Mouse (Mus musculus) MEL (cell line): Measurements from ENCODE around the gene Plekhg6.

Source experiments
- CTCF ChIP-seq, 3 experiments: IDR thresholded peaks in 2 of 3; conservative IDR thresholded peaks in 1 of 3; 2 replicates each; pipeline ENCODE4 v1.5.1; 2011 to 2012; ENCODE audit warnings: low read length in 3 of 3, low read depth in 2 of 3, mild to moderate bottlenecking in 2 of 3, improper control_type of control experiment in 1 of 3, inconsistent platforms in 1 of 3, mixed read lengths in 1 of 3, moderate library complexity in 1 of 3; ENCODE audit not compliant: control insufficient read depth in 1 of 3, insufficient read depth in 1 of 3, poor library complexity in 1 of 3, severe bottlenecking in 1 of 3
- EP300 ChIP-seq, 2 experiments: IDR thresholded peaks; 2 replicates each; pipeline ENCODE4 v1.6.1; 2011; ENCODE audit warnings: improper control_type of control experiment in 2 of 2, low read length in 2 of 2, low read depth in 1 of 2, mild to moderate bottlenecking in 1 of 2
- HCFC1 ChIP-seq: IDR thresholded peaks from 2 replicates; pipeline ENCODE4 v1.6.1; 2012; ENCODE audit warnings: low read depth, mild to moderate bottlenecking, inconsistent platforms, low read length, improper control_type of control experiment, moderate library complexity
- MAZ ChIP-seq: IDR thresholded peaks from 2 replicates; pipeline ENCODE4 v1.6.1; 2012; ENCODE audit warnings: low read depth, mild to moderate bottlenecking, inconsistent platforms, low read length, improper control_type of control experiment
- MEF2A ChIP-seq: IDR thresholded peaks from 2 replicates; pipeline ENCODE4 v1.6.1; 2014; ENCODE audit warnings: low read depth, mild to moderate bottlenecking, inconsistent platforms, low read length, improper control_type of control experiment; ENCODE audit not compliant: poor library complexity, insufficient replicate concordance, severe bottlenecking; ENCODE audit errors: extremely low read depth
- POLR2A ChIP-seq, 2 experiments: IDR thresholded peaks; 2 replicates each; pipeline ENCODE4 v1.6.1; 2011 to 2012; ENCODE audit warnings: low read length in 2 of 2, mild to moderate bottlenecking in 2 of 2, control low read depth in 1 of 2, improper control_type of control experiment in 1 of 2, low read depth in 1 of 2, moderate library complexity in 1 of 2; ENCODE audit not compliant: control insufficient read depth in 1 of 2, insufficient read depth in 1 of 2, poor library complexity in 1 of 2
- POLR2AphosphoS5 ChIP-seq: IDR thresholded peaks from 2 replicates; pipeline ENCODE4 v1.6.1; 2012; ENCODE audit warnings: low read depth, borderline replicate concordance, mild to moderate bottlenecking, inconsistent platforms, low read length, moderate library complexity, mixed read lengths
- UBTF ChIP-seq: IDR thresholded peaks from 2 replicates; pipeline ENCODE4 v1.6.1; 2012; ENCODE audit warnings: low read depth, mild to moderate bottlenecking, inconsistent platforms, low read length, improper control_type of control experiment, moderate library complexity, borderline replicate concordance; ENCODE audit not compliant: insufficient read depth
- USF1 ChIP-seq: IDR thresholded peaks from 2 replicates; pipeline ENCODE4 v1.6.1; 2014; ENCODE audit warnings: low read depth, mild to moderate bottlenecking, inconsistent platforms, low read length, improper control_type of control experiment, moderate library complexity

DNA sequence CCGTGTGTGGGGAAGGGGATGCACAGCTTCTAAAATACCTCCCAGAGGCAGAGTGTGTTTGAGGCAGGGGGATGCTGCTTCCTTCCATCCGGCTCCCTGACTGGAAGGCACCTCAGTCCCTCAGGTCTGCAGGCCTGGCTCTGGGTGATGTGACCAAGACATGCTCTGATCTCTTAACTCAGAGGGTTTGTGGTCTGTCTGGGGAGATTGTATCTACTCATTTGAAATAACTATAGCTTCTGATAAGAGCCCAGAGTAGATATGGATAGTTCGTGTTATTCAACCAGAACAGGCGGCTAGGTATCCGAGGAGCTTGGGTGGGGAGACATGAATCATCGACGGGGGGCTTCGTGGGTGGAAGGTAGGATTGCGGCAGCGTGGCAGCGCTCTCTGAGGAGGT lies 27.4 kb downstream of the Plekhg6 start:
- TF ChIP-seq USF1: no peak
- TF ChIP-seq EP300 (IDR thresholded peaks at IDR 0.05; ENCODE audit: low read depth in 1 of 2, low read length in 2 of 2): no peak
- no peak for TF ChIP-seq CTCF (IDR thresholded peaks at IDR 0.05 in 2 of 3, conservative IDR thresholded peaks at IDR 0.05 in 1 of 3; ENCODE audit: control insufficient read depth in 1 of 3, insufficient read depth in 1 of 3, low read depth in 2 of 3, low read length in 3 of 3, poor library complexity in 1 of 3, severe bottlenecking in 1 of 3)
- no peak for TF ChIP-seq MEF2A
- TF ChIP-seq HCFC1: no peak
- TF ChIP-seq UBTF: no peak
- no peak for TF ChIP-seq MAZ
- no peak for TF ChIP-seq POLR2AphosphoS5
- no peak for TF ChIP-seq POLR2A (IDR thresholded peaks at IDR 0.05; ENCODE audit: control insufficient read depth in 1 of 2, insufficient read depth in 1 of 2, low read depth in 1 of 2, low read length in 2 of 2, poor library complexity in 1 of 2)
